Mouse (Mus musculus) cortical plate, adult 2 months (tissue): ENCODE measurements around the gene Gm3336. TPM values are rescaled to one million over a fixed set of nuclear protein-coding genes. Genes with fewer than 3 reads are reported as not detected.
A peak's percentile ranks its signal among the peaks of the same experiment; 100 is the strongest.

Source experiments
- H3K27ac ChIP-seq: fragments of 200-500 bp; 2 replicates; pipeline ENCODE4 v1.5.1; 2012; ENCODE audit warnings: low read length, control low read depth, inconsistent platforms; ENCODE audit not compliant: insufficient read depth
- H3K4me1 ChIP-seq: fragments of 200-500 bp; 2 replicates; pipeline ENCODE4 v1.6.1; 2011; ENCODE audit warnings: low read length; ENCODE audit not compliant: control insufficient read depth, insufficient read depth
- H3K4me3 ChIP-seq: fragments of 200-500 bp; 2 replicates; pipeline ENCODE4 v1.5.1; 2011; ENCODE audit warnings: mild to moderate bottlenecking, low read length, control low read depth; ENCODE audit not compliant: insufficient read depth
- CTCF ChIP-seq: fragments of 200-500 bp; IDR thresholded peaks from 2 replicates; pipeline ENCODE4 v1.5.1; 2011; ENCODE audit warnings: mild to moderate bottlenecking, control low read depth, low read length; ENCODE audit not compliant: insufficient read depth; ENCODE audit errors: extremely low read depth
- POLR2A ChIP-seq: fragments of 200-500 bp; IDR thresholded peaks from 2 replicates; pipeline ENCODE4 v1.6.1; 2011; ENCODE audit warnings: mild to moderate bottlenecking, low read length, control low read depth; ENCODE audit not compliant: insufficient read depth; ENCODE audit errors: extremely low read depth
- polyA plus RNA-seq: library from polyadenylated mRNA; depleted of rRNA; stranded (reverse); fragments of >200 nt; gene quantifications from 2 replicates; pipeline ENCODE4 v1.2.3, GENCODE M21; 2012

The Gm3336 gene
- polyA plus RNA-seq, 1 experiment = not detected

DNA sequence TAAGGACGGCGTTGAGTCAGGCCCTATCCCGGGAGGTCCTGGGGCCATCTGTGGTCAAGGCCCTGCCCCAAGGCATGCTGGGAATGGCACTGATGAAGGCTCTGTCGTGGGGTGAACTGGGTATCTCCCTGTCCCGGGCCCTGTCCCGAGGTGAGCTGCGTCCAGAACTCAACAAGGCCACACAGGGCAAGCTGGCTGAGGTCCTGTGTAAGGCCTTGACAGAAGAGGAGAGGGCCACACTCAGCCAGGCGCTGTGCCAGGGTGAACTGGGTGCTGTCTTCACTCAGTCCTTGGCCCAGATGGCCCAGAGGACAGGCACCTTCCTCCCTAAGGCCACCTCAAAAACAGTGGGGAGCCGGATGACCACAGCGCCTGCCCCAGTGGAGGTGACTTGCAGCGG is 7.3 kb upstream of the Gm3336 start:
- no peak for TF ChIP-seq POLR2A
- no peak for TF ChIP-seq CTCF
- Histone ChIP-seq H3K27ac (no peak overlapping the region), H3K4me1 (no peaks in the 10 kb centered on the region), H3K4me3 (no peak overlapping the region)

DNA sequence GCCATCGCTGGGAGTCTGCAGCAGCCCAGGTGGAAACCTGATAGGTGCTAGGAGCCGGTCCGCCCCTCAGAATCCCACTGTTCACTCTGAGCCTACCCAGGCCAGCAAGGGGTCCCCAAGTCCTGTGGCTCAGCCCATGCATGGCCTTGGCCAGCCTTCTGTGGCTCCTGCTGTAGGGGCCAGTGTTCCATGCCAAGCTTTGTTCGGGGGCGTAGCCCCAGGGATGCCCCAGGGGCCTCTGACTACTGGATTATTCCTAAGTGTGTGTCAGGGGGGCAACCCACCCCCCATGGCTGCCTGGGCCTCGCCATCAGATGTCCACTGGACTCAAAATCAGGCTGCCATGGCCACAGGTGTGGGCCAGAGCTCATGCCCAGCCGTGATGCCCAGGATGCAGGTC is 4.4 kb upstream of the Gm3336 start:
- no peak overlapping the region for H3K27ac ChIP-seq
- no peaks in the 10 kb centered on the region for H3K4me1 ChIP-seq
- H3K4me3 ChIP-seq = no peak overlapping the region
- no peak for TF ChIP-seq CTCF
- TF ChIP-seq POLR2A = no peak

DNA sequence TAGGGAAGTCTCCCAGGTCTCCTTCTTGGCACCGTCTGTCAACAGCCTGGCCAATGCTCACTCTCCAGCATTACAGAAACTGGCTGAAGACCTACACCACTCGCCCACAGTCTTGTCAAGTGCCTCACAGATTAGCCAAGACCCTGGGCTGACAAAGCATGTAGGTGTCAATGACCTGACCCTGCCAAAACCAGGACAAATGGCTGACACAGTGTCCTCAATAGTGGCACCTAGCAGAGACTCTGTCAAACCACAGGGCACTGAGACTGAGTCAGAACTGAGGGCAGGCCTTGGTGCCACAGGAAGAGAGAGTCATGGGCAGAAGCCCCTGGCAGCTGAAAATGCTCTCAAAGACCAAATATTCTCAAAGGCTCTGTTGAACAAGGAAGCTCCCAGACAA is 3.3 kb upstream of the Gm3336 start:
- no peak overlapping the region for H3K27ac ChIP-seq
- no peak overlapping the region for H3K4me3 ChIP-seq
- TF ChIP-seq CTCF (no peak), POLR2A (no peak)
- no peaks in the 10 kb centered on the region for H3K4me1 ChIP-seq

DNA sequence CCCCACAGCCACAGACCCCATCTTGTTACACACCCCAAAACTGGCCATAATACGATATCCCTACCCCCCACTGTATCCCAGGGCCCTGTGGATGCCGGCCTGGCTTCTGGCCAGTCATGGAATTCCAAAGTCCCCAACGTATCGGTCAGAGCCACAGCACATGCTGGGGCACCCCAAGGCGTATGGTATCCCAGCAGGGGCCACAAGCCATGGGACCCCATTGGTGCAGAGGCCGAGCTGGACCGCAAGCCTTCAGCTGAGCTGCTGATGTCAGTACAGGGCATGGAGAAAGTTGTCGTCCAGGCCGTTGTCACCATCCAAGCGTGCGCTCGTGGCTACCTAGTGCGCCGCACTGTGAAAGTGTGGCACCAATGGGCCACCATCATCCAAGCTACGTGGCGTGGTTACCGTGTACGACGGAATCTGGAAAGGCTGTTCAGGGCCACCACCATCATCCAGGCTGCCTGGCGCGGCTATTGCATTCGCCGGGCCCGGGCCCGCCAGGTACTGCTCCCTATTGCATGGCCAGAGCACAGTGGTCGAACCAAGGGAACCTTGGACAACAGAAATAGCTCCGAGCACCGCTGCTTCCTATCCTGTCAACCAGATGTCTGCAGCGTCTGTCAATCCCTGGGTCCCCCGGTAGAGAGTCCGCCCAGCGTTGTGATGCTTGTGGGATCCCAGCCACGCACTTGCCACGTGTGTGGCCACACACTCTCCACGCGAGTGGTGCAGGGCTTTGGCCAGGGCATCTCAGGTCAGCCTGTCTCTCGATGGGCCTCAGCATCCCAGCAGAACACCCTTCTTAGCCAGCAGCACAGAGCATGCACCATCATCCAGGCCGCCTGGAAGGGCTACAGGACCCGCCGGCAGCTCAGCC is 1.6 kb upstream of the Gm3336 start:
- H3K27ac ChIP-seq = no peak overlapping the region
- TF ChIP-seq CTCF (no peak), POLR2A (no peak)
- no peak overlapping the region for H3K4me3 ChIP-seq
- no peaks in the 10 kb centered on the region for H3K4me1 ChIP-seq

DNA sequence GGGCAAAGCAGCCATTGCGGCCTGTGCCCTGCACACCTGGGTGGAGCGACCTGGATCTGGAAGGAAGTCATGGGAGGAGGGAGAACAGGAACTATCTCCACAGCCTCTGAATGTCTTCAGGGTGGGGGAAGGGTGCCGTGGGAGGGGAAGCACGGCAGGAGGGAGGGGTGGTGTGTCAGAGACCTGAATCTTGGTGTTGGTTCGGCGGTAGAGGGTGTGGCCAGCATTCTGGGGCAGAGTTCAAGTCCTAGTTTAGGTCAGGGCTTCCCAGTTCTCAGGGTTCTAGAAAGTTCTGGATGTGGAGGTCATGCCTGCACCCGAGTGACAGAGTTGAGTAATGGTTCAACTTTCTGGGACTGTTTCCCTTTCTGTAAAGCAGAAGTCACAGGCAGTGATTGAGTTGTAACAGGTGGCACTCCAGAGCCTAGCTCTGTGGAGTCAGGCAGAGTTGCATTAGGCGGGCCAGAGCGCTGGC is 1.5 kb downstream of the Gm3336 start:
- no peak overlapping the region for H3K4me3 ChIP-seq
- TF ChIP-seq CTCF = no peak
- TF ChIP-seq POLR2A = no peak
- no peaks in the 10 kb centered on the region for H3K4me1 ChIP-seq

DNA sequence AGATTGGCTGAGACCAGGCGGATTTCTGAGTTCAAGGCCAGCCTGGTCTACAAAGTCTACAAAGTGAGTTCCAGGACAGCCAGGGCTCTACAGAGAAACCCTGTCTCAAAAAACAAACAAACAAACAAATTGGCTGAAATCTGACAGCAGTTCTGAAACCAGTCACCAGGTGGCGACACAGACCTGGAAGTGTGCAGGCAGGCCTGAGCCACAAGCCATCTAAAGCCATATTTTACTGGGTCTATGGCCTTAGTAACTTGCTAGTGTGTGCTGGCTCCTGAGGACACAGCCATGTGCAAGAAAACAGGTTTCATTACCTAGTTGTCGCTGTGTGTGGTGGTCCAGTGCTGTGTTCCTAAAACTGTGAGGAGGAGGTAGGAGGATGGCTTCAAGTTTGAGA is 2.4 kb downstream of the Gm3336 start:
- Histone ChIP-seq H3K4me1 (no peaks in the 10 kb centered on the region), H3K4me3 (no peak overlapping the region), H3K27ac (no peak overlapping the region)
- TF ChIP-seq POLR2A (no peak), CTCF (peak; percentile 92)

More for the DNA sequence above, 1.5 kb downstream of the Gm3336 start:
- H3K27ac ChIP-seq = no peak overlapping the region

DNA sequence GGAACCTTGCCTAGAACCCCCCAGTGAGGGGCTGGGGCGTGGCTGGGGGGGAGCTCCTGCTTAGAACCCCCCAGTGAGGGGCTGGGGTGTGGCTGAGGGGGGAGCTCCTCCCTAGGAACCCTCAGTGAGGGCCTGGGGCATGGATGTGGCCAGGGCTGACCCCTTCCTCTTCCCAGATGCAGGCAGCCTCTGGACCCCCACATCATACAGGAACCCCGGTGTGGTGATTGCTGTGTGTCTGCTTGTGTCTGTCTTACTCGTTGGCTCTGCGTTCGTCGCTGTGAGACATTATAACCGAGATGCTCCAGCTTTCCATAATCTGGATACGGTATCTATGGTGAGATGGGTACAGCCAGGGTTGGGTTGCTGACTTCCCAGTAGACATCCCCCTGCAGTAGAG is 3.3 kb downstream of the Gm3336 start:
- TF ChIP-seq POLR2A = no peak
- no peak for TF ChIP-seq CTCF

DNA sequence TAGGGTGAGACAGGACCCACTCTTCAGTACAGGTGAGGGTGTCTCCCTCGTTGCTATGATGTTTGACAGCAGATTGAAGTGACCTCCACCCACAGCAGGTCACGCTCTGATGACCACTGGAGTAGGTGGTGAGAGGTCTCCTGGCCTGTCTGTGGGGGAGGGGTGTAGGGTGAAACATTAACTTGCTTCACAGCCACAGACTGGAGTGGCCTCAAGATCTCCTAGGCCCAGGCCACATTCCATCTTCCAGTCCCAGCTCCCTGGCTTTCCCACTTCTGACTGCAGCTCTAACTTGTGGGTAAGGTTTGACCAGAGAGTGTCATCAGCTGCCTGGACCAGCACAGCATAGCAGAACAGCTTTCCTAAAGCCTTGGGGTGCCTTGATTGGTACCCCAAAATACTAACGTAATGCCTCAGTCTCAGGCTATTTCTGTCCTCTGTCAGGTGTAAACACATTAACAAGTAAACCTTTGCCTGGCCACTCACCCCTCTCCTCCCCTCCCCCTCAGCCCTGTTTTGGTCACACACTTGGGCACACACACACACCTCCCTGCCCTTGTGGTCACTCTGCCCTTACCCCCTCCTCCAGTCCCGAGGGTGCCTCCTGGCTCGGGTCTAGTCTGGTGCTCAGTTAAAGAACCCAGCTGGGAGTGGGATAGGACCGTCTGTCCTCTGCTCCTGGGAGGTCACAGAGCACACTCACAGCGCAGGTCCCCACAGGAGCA is 5.3 kb downstream of the Gm3336 start, which contains the start of gene Pde4c:
Gene Pde4c, plus strand, starts transcription at position 235 of the 725 bp plus-strand sequence.
- TF ChIP-seq CTCF = no peak
- no peak for TF ChIP-seq POLR2A
- H3K4me1 ChIP-seq = no peaks in the 10 kb centered on the region

More for the DNA sequence above, 3.3 kb downstream of the Gm3336 start:
- no peak overlapping the region for H3K4me3 ChIP-seq
- H3K27ac ChIP-seq = no peak overlapping the region
- no peaks in the 10 kb centered on the region for H3K4me1 ChIP-seq

DNA sequence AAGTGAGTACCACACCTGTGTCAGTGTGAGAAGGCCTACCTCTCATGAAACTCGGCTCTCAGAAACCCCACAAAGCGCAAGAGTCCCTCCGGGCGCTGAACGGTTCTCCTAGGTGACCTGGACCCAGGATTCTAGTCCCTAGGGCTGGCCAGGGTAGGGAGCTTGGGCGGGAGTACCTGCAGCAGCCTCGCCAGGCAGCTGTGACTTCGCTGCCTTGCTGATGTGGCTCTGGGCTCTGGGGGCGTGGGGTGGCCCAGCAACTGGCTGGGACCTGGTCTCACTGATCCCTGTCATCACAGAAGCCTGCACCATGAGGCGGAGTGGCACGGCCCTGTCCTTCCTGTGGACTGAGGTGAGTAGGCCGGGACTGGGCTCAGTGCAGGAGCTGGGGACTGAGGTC is 5.9 kb downstream of the Gm3336 start:
- Histone ChIP-seq H3K4me3 (no peak overlapping the region), H3K4me1 (no peaks in the 10 kb centered on the region), H3K27ac (no peak overlapping the region)
- no peak for TF ChIP-seq CTCF
- TF ChIP-seq POLR2A = no peak

More for the DNA sequence above, 5.3 kb downstream of the Gm3336 start, which contains the start of gene Pde4c:
- H3K27ac ChIP-seq = no peak within 1 kb of the TSS
- H3K4me3 ChIP-seq = no peak within 1 kb of the TSS

DNA sequence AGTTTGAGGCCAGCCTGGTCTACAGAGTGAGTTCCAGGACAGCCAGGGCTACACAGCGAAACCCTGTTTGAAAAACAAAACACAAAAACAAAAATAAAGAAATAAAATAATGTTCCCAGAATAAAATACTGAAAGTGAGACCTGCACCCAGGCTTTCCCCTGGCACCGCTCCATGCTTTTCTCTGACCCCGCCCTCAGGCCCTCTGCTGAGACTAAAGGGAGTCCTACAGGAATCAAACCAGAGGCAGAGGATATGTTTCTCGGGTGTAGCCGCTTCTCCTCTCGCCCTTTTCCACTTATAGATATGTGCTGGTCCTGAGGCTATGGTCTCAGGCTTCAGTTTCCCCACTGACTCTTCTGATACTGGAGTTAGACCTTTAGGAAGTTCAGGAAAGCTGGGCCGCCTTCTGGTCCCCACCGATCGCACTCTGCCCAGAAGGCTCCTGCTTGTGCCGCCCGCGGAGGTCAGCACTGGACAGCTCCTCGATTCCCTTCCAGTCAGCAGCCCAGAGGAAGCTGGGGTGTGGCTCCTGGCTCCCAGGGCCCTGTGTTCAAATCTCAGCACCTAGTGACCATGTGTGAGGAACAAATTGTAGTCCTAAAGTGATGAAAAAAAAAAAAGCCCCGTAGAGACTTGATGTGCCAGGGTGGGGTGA is 7.6 kb downstream of the Gm3336 start:
- Histone ChIP-seq H3K4me3 (no peak overlapping the region), H3K27ac (no peak overlapping the region), H3K4me1 (no peaks in the 10 kb centered on the region)
- no peak for TF ChIP-seq POLR2A
- no peak for TF ChIP-seq CTCF
